Mouse (Mus musculus) neural tube, embryonic 14.5 days (tissue): ENCODE results near the gene Slx4. TPM values are rescaled to one million over a fixed set of nuclear protein-coding genes. Genes with fewer than 3 reads are reported as not detected.
"Not testable (repeated sequence)": the region's sequence is repeated elsewhere in the genome, so short reads cannot be mapped to it uniquely, and the experiment has no call there.

ENCODE experiments used
- ATAC-seq: fragments of 200-750 bp; cut with Nextera tagmentation; 2 replicates; pipeline ENCODE4 v1.8.0; 2017; ENCODE audit warnings: low read depth, mild to moderate bottlenecking, moderate TSS enrichment, moderate library complexity
- H3K27ac ChIP-seq: fragments of 300-500 bp; sonication (generic); 2 replicates; pipeline ENCODE4 v1.5.1; 2014; ENCODE audit warnings: low read depth, mild to moderate bottlenecking, control low read depth, low read length, moderate library complexity, mixed read lengths
- H3K27me3 ChIP-seq: fragments of 300-500 bp; sonication (generic); 2 replicates; pipeline ENCODE4 v1.6.1; 2014; ENCODE audit warnings: low read length; ENCODE audit not compliant: control insufficient read depth, insufficient read depth
- H3K36me3 ChIP-seq: fragments of 300-500 bp; sonication (generic); 2 replicates; pipeline ENCODE4 v1.6.1; 2014; ENCODE audit warnings: low read length, mixed read lengths; ENCODE audit not compliant: control insufficient read depth, insufficient read depth
- H3K4me1 ChIP-seq: fragments of 300-500 bp; sonication (generic); 2 replicates; pipeline ENCODE4 v1.6.1; 2014; ENCODE audit warnings: low read length; ENCODE audit not compliant: control insufficient read depth, insufficient read depth
- H3K4me2 ChIP-seq: fragments of 300-500 bp; sonication (generic); 2 replicates; pipeline ENCODE4 v1.6.1; 2014; ENCODE audit warnings: mild to moderate bottlenecking, low read depth, low read length, control low read depth
- H3K4me3 ChIP-seq: fragments of 300-500 bp; sonication (generic); 2 replicates; pipeline ENCODE4 v1.5.1; 2014; ENCODE audit warnings: low read depth, low read length, control low read depth, mixed read lengths
- H3K9ac ChIP-seq: fragments of 300-500 bp; sonication (generic); replicated peaks from 2 replicates; pipeline ENCODE4 v1.6.1; 2014; ENCODE audit warnings: low read depth, mild to moderate bottlenecking, control low read depth, low read length, mixed read lengths
- H3K9me3 ChIP-seq: fragments of 300-500 bp; sonication (generic); 2 replicates; pipeline ENCODE4 v1.6.1; 2016; ENCODE audit warnings: low read length; ENCODE audit not compliant: control insufficient read depth
- WGBS: fragments of 180-500 bp; shearing (Covaris S2); extraction: QIAGEN DNeasy Blood & Tissue Kit; methylation state at CpG from one replicate; pipeline ENCODE4 v1.1.7; 2014; 5-methylcytosine and 5-hydroxymethylcytosine counted together
- polyA plus RNA-seq: library from polyadenylated mRNA; unstranded; fragments of >200 nt; fragmentation: Nextera tagmentation; extraction: Ambion mirVana; gene quantifications from 2 replicates; pipeline ENCODE4 v1.2.1, GENCODE M21; 2014

Slx4 gene
- polyA plus RNA-seq, 1 experiment from 2014 or later: 38.8 TPM

GRCm38 (mm10) chr16:3976251-3976671 is 27.3 kb downstream of the Slx4 start, which contains the start of gene Nlrc3:
Nlrc3 (minus strand) TSS chr16:3976632.
- H3K27ac ChIP-seq: no peak within 1 kb of the TSS
- H3K4me1 ChIP-seq: no peaks in the 10 kb centered on the region
- H3K4me2 ChIP-seq: no peak within 1 kb of the TSS
- H3K36me3 ChIP-seq: peaks cover 34% of the 10 kb centered on the region
- no peaks in the 10 kb centered on the region for H3K27me3 ChIP-seq
- 82% methylated on average over 4 of the region's 4 CpGs for WGBS
- peak; percentile 41; the same call in 1 of the 2 replicates for ATAC-seq
- H3K9ac ChIP-seq: no peak within 1 kb of the TSS
- H3K9me3 ChIP-seq: no peaks in the 10 kb centered on the region
- no peak within 1 kb of the TSS for H3K4me3 ChIP-seq

DNA sequence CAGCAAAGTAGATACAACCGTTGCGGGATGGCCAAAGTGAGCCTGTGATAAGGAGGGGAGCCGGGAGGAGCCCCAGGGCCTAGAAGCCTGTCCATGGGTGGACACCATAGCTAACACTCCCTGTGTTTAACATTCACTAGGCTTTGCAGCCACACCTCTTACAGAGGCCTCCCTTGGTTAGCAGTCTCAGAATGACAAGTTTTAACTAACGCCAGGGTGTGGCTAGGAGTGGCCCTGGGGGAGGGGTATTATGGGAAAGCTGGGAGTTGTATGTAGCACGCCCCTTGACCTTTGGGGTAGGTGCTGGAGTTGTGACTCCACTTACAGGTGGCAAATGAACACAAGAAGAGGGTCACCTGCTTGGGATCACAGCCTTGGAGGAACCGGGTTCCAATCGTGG is 27.9 kb downstream of the Slx4 start:
- Histone ChIP-seq H3K36me3 (peaks cover 28% of the 10 kb centered on the region), H3K27ac (no peak overlapping the region), H3K27me3 (no peaks in the 10 kb centered on the region), H3K9ac (no peak overlapping the region), H3K4me3 (no peak overlapping the region), H3K4me1 (no peaks in the 10 kb centered on the region), H3K4me2 (no peak overlapping the region), H3K9me3 (no peaks in the 10 kb centered on the region)
- WGBS: 87% methylated on average over 7 of the region's 7 CpGs
- ATAC-seq: no peak

DNA sequence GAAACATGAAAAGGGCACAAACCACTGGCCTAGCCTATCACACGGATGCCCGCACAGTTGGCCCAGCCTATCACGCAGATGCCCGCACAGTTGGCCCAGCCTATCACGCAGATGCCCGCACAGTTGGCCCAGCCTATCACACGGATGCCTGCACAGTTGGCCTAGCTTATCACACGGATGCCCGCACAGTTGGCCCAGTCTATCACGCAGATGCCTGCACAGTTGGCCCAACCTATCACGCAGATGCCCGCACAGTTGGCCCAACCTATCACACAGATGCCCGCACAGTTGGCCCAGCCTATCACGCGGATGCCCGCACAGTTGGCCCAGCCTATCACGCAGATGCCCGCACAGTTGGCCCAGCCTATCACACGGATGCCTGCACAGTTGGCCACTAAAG is 29.1 kb downstream of the Slx4 start:
- H3K4me3 ChIP-seq, H3K4me1 ChIP-seq, H3K27ac ChIP-seq, H3K9ac ChIP-seq, ATAC-seq, H3K4me2 ChIP-seq, H3K9me3 ChIP-seq, H3K27me3 ChIP-seq: not testable (repeated sequence)
- WGBS: 92% methylated on average over 19 of the region's 19 CpGs
- peaks cover 16% of the 10 kb centered on the region for H3K36me3 ChIP-seq

DNA sequence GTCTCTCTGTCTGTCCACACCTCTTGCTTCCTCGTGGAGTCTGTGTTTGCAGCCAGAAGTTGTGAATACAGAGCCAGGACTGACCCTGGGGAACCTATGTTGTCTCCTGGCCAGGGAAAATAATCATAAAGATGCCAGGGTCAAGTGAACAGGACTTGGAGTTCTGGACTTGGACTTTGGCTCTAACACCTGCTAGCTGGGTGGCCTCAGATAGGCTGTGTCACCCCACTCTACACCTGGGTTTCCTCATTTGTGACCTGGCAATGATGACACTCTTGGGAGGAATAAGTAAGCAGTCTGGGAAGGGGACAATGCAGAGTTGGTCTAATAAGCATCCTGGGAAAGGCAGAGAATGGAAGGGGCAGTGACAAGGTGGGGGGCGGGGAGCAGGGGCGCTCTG is 38.0 kb downstream of the Slx4 start:
- H3K4me2 ChIP-seq: no peak overlapping the region
- no peaks in the 10 kb centered on the region for H3K27me3 ChIP-seq
- H3K4me3 ChIP-seq: no peak overlapping the region
- no peaks in the 10 kb centered on the region for H3K4me1 ChIP-seq
- H3K9me3 ChIP-seq: no peaks in the 10 kb centered on the region
- no peak overlapping the region for H3K9ac ChIP-seq
- WGBS: 94% methylated on average over 3 of the region's 3 CpGs
- H3K36me3 ChIP-seq: no peaks in the 10 kb centered on the region
- H3K27ac ChIP-seq: no peak overlapping the region
- ATAC-seq: no peak

- Histone ChIP-seq H3K9ac (no peak overlapping the region), H3K27me3 (no peaks in the 10 kb centered on the region), H3K27ac (no peak overlapping the region), H3K4me2 (no peak overlapping the region), H3K4me3 (no peak overlapping the region), H3K9me3 (no peaks in the 10 kb centered on the region), H3K4me1 (no peaks in the 10 kb centered on the region), H3K36me3 (no peaks in the 10 kb centered on the region)
- 87% methylated on average over 10 of the region's 10 CpGs for WGBS
- ATAC-seq: no peak
Measured at GRCm38 (mm10) chr16:3964990-3965389, 38.6 kb downstream of the Slx4 start.

DNA sequence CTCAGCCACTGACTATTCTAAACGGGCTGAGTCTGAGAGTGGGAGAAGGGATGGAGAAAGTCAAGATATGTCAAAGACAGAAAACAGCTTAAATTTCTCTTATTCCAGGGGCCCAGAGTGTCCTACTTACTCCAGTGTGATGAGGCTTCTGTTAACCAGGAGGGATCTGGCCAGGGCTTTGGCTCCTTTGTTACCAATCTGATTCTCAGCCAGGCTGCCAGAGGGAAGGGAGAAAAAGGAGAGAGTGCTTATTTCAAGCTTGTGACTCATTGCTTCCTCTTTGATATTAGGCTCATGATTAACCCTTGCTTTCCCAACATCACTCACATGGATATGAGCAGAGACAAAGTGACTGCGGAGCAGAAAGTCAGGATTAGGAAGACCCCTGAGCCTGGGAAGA is 44.3 kb downstream of the Slx4 start:
- H3K27ac ChIP-seq: no peak overlapping the region
- H3K9me3 ChIP-seq: no peaks in the 10 kb centered on the region
- H3K27me3 ChIP-seq: no peaks in the 10 kb centered on the region
- H3K36me3 ChIP-seq: no peaks in the 10 kb centered on the region
- no peak for ATAC-seq
- H3K4me2 ChIP-seq: no peak overlapping the region
- WGBS: 77% methylated on average over 2 of the region's 2 CpGs
- H3K9ac ChIP-seq: no peak overlapping the region
- H3K4me3 ChIP-seq: no peak overlapping the region
- no peaks in the 10 kb centered on the region for H3K4me1 ChIP-seq

DNA sequence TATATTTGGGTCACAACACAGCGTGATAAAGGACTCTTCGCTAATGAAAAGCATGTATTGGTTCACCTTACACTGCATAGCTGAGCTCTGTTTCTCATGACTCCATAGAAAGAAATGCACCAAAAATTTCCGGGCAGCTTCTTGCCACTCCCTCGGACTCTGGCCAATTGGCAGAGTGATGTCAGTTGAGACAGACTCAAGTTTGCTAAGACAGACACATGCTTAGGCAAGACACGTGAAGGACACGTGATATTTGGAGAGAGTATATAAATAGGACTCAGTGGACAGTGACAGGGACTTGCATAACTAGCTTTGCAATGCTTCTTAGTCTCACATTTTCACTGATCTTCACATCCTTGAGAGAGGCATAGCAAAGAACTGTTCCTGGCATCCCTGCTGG is 47.2 kb downstream of the Slx4 start:
- Histone ChIP-seq H3K36me3 (no peaks in the 10 kb centered on the region), H3K27me3 (no peaks in the 10 kb centered on the region), H3K4me2 (no peak overlapping the region), H3K4me3 (no peak overlapping the region), H3K9me3 (no peaks in the 10 kb centered on the region), H3K4me1 (no peaks in the 10 kb centered on the region), H3K9ac (no peak overlapping the region), H3K27ac (no peak overlapping the region)
- no peak for ATAC-seq
- WGBS: 89% methylated on average over 6 of the region's 6 CpGs

DNA sequence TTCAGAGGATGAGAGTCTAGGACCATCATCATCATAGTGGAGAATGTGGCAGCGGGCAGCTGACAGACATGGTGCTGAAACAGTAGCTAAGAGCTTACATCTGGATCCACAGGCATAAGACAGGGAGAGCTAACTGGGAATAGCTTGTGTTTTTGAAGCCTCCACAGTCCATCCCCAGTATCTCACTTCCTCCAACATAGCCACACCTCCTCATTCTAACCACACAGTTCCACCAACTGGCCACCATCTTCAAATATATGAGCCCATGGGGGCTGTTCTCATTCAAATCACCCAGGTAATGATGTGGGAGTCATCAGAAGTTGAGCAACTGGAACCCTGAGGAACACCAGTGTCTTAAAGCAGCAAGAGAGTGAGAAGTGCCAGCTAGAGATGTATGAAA is 52.4 kb downstream of the Slx4 start:
- no peak overlapping the region for H3K9ac ChIP-seq
- ATAC-seq: no peak
- 83% methylated on average over 1 of the region's 1 CpGs for WGBS

GRCm38 (mm10) chr16:3934701-3935100 is 68.9 kb downstream of the Slx4 start:
- no peaks in the 10 kb centered on the region for H3K4me1 ChIP-seq
- H3K27ac ChIP-seq: no peak overlapping the region
- no peaks in the 10 kb centered on the region for H3K9me3 ChIP-seq
- H3K4me2 ChIP-seq: no peak overlapping the region
- no peak overlapping the region for H3K9ac ChIP-seq
- H3K27me3 ChIP-seq: no peaks in the 10 kb centered on the region
- H3K4me3 ChIP-seq: no peak overlapping the region
- peaks cover 42% of the 10 kb centered on the region for H3K36me3 ChIP-seq
- WGBS: 93% methylated on average over 4 of the region's 4 CpGs
- no peak for ATAC-seq

More for the DNA sequence above, 52.4 kb downstream of the Slx4 start:
- Histone ChIP-seq H3K4me1 (no peaks in the 10 kb centered on the region), H3K4me2 (no peak overlapping the region), H3K4me3 (no peak overlapping the region), H3K36me3 (no peaks in the 10 kb centered on the region), H3K27ac (no peak overlapping the region), H3K9me3 (no peaks in the 10 kb centered on the region), H3K27me3 (no peaks in the 10 kb centered on the region)

GRCm38 (mm10) chr16:3934091-3934490 is 69.5 kb downstream of the Slx4 start:
- Histone ChIP-seq H3K9me3 (no peaks in the 10 kb centered on the region), H3K36me3 (peaks cover 47% of the 10 kb centered on the region), H3K9ac (no peak overlapping the region), H3K4me2 (no peak overlapping the region), H3K27ac (no peak overlapping the region), H3K4me1 (no peaks in the 10 kb centered on the region), H3K27me3 (no peaks in the 10 kb centered on the region), H3K4me3 (no peak overlapping the region)
- 100% methylated on average over 1 of the region's 1 CpGs for WGBS
- ATAC-seq: no peak
